Mouse (Mus musculus) MEL (cell line): Measurements from ENCODE around the gene Gfpt2. TPM values are rescaled to one million over a fixed set of nuclear protein-coding genes. Genes with fewer than 3 reads are reported as not detected.

Experiments used
- DNase-seq: peaks from one replicate; pipeline ENCODE4 v3.0.0; 2011; ENCODE audit warnings: low read depth, low spot score
- H3K27ac ChIP-seq: 2 replicates; pipeline ENCODE4 v1.5.1; 2012; ENCODE audit warnings: low read depth, mild to moderate bottlenecking, control low read depth, low read length, moderate library complexity; ENCODE audit not compliant: control insufficient read depth
- H3K27me3 ChIP-seq, 2 experiments: fragments of 150-350 bp in 1 of 2; sonication (generic) in 1 of 2; 2 replicates each; pipeline ENCODE4 v1.6.1; 2012; ENCODE audit warnings: low read length in 2 of 2, mild to moderate bottlenecking in 2 of 2, improper control_type of control experiment in 1 of 2, moderate library complexity in 1 of 2; ENCODE audit not compliant: insufficient read depth in 2 of 2, control insufficient read depth in 1 of 2
- H3K36me3 ChIP-seq, 2 experiments: 2 replicates each; pipeline ENCODE4 v1.6.1; 2012 to 2014; ENCODE audit warnings: low read length in 2 of 2, improper control_type of control experiment in 1 of 2, inconsistent platforms in 1 of 2, mild to moderate bottlenecking in 1 of 2; ENCODE audit not compliant: insufficient read depth in 2 of 2, control insufficient read depth in 1 of 2
- H3K4me1 ChIP-seq, 2 experiments: fragments of 150-350 bp in 1 of 2; sonication (generic) in 1 of 2; 2 replicates each; pipeline ENCODE4 v1.6.1; 2012; ENCODE audit warnings: low read length in 2 of 2, improper control_type of control experiment in 1 of 2, mild to moderate bottlenecking in 1 of 2; ENCODE audit not compliant: insufficient read depth in 2 of 2, control insufficient read depth in 1 of 2
- H3K4me3 ChIP-seq, 2 experiments: fragments of 150-350 bp in 1 of 2; sonication (generic) in 1 of 2; 2 replicates each; pipeline ENCODE4 v1.5.1; 2012; ENCODE audit warnings: low read depth in 2 of 2, low read length in 2 of 2, mild to moderate bottlenecking in 2 of 2, moderate library complexity in 2 of 2, control low read depth in 1 of 2, improper control_type of control experiment in 1 of 2; ENCODE audit not compliant: control insufficient read depth in 1 of 2, insufficient read depth in 1 of 2
- H3K79me2 ChIP-seq: 2 replicates; pipeline ENCODE4 v1.6.1; 2012; ENCODE audit warnings: mild to moderate bottlenecking, low read length, moderate library complexity; ENCODE audit not compliant: control insufficient read depth, poor library complexity, insufficient read depth
- H3K9ac ChIP-seq: 2 replicates; pipeline ENCODE4 v1.6.1; 2012; ENCODE audit warnings: low read depth, mild to moderate bottlenecking, control low read depth, low read length, moderate library complexity; ENCODE audit not compliant: control insufficient read depth, poor library complexity, severe bottlenecking
- H3K9me3 ChIP-seq: fragments of 150-350 bp; sonication (generic); replicated peaks from 2 replicates; pipeline ENCODE4 v1.6.1; 2012; ENCODE audit warnings: mild to moderate bottlenecking, low read length, improper control_type of control experiment, moderate library complexity; ENCODE audit not compliant: insufficient read depth
- CHD1 ChIP-seq: IDR thresholded peaks from 2 replicates; pipeline ENCODE4 v1.6.1; 2012; ENCODE audit warnings: low read depth, mild to moderate bottlenecking, inconsistent platforms, low read length, improper control_type of control experiment
- E2F4 ChIP-seq: IDR thresholded peaks from 2 replicates; pipeline ENCODE4 v1.6.1; 2011; ENCODE audit warnings: low read depth, low read length, improper control_type of control experiment, borderline replicate concordance
- ELF1 ChIP-seq: IDR thresholded peaks from 2 replicates; pipeline ENCODE4 v1.6.1; 2014; ENCODE audit warnings: low read depth, mild to moderate bottlenecking, inconsistent platforms, low read length, improper control_type of control experiment, moderate library complexity
- EP300 ChIP-seq, 2 experiments: IDR thresholded peaks; 2 replicates each; pipeline ENCODE4 v1.6.1; 2011; ENCODE audit warnings: improper control_type of control experiment in 2 of 2, low read length in 2 of 2, low read depth in 1 of 2, mild to moderate bottlenecking in 1 of 2
- GABPA ChIP-seq: IDR thresholded peaks from 2 replicates; pipeline ENCODE4 v1.6.1; 2012; ENCODE audit warnings: low read depth, mild to moderate bottlenecking, inconsistent platforms, low read length, improper control_type of control experiment, moderate library complexity
- HCFC1 ChIP-seq: IDR thresholded peaks from 2 replicates; pipeline ENCODE4 v1.6.1; 2012; ENCODE audit warnings: low read depth, mild to moderate bottlenecking, inconsistent platforms, low read length, improper control_type of control experiment, moderate library complexity
- JUND ChIP-seq: IDR thresholded peaks from 2 replicates; pipeline ENCODE4 v1.6.1; 2011; ENCODE audit warnings: low read depth, mild to moderate bottlenecking, improper control_type of control experiment, low read length
- KAT2A ChIP-seq: conservative IDR thresholded peaks from 2 replicates; pipeline ENCODE4 v1.6.1; 2012; ENCODE audit warnings: low read depth, low read length, improper control_type of control experiment, inconsistent platforms
- MAFK ChIP-seq: IDR thresholded peaks from 2 replicates; pipeline ENCODE4 v1.6.1; 2011; ENCODE audit warnings: low read depth, mild to moderate bottlenecking, low read length, improper control_type of control experiment, borderline replicate concordance
- MAZ ChIP-seq: IDR thresholded peaks from 2 replicates; pipeline ENCODE4 v1.6.1; 2012; ENCODE audit warnings: low read depth, mild to moderate bottlenecking, inconsistent platforms, low read length, improper control_type of control experiment
- MEF2A ChIP-seq: IDR thresholded peaks from 2 replicates; pipeline ENCODE4 v1.6.1; 2014; ENCODE audit warnings: low read depth, mild to moderate bottlenecking, inconsistent platforms, low read length, improper control_type of control experiment; ENCODE audit not compliant: poor library complexity, insufficient replicate concordance, severe bottlenecking; ENCODE audit errors: extremely low read depth
- MXI1 ChIP-seq: IDR thresholded peaks from 2 replicates; pipeline ENCODE4 v1.6.1; 2011; ENCODE audit warnings: mild to moderate bottlenecking, low read depth, low read length, improper control_type of control experiment
- MYB ChIP-seq: IDR thresholded peaks from 2 replicates; pipeline ENCODE4 v1.6.1; 2011; ENCODE audit warnings: mild to moderate bottlenecking, low read depth, low read length, improper control_type of control experiment
- NELFE ChIP-seq: IDR thresholded peaks from 2 replicates; pipeline ENCODE4 v1.6.1; 2011; ENCODE audit warnings: low read depth, low read length, improper control_type of control experiment
- NRF1 ChIP-seq: IDR thresholded peaks from 2 replicates; pipeline ENCODE4 v1.6.1; 2014; ENCODE audit warnings: low read depth, mild to moderate bottlenecking, inconsistent platforms, low read length, improper control_type of control experiment, moderate library complexity; ENCODE audit not compliant: poor library complexity, insufficient read depth, severe bottlenecking
- POLR2A ChIP-seq, 2 experiments: IDR thresholded peaks; 2 replicates each; pipeline ENCODE4 v1.6.1; 2011 to 2012; ENCODE audit warnings: low read length in 2 of 2, mild to moderate bottlenecking in 2 of 2, control low read depth in 1 of 2, improper control_type of control experiment in 1 of 2, low read depth in 1 of 2, moderate library complexity in 1 of 2; ENCODE audit not compliant: control insufficient read depth in 1 of 2, insufficient read depth in 1 of 2, poor library complexity in 1 of 2
- POLR2AphosphoS5 ChIP-seq: IDR thresholded peaks from 2 replicates; pipeline ENCODE4 v1.6.1; 2012; ENCODE audit warnings: low read depth, borderline replicate concordance, mild to moderate bottlenecking, inconsistent platforms, low read length, moderate library complexity, mixed read lengths
- RAD21 ChIP-seq: IDR thresholded peaks from 2 replicates; pipeline ENCODE4 v1.6.1; 2011; ENCODE audit warnings: mild to moderate bottlenecking, low read depth, low read length, improper control_type of control experiment
- RCOR1 ChIP-seq: IDR thresholded peaks from 2 replicates; pipeline ENCODE4 v1.6.1; 2012; ENCODE audit warnings: low read depth, mild to moderate bottlenecking, inconsistent platforms, low read length, improper control_type of control experiment
- SMC3 ChIP-seq: IDR thresholded peaks from 2 replicates; pipeline ENCODE4 v1.6.1; 2011; ENCODE audit warnings: low read depth, low read length, improper control_type of control experiment
- TAL1 ChIP-seq: IDR thresholded peaks from 2 replicates; pipeline ENCODE4 v1.6.1; 2012; ENCODE audit warnings: mild to moderate bottlenecking, inconsistent platforms, low read length, moderate library complexity, mixed read lengths
- TCF12 ChIP-seq: IDR thresholded peaks from 2 replicates; pipeline ENCODE4 v1.6.1; 2014; ENCODE audit warnings: low read depth, mild to moderate bottlenecking, inconsistent platforms, low read length, improper control_type of control experiment, moderate library complexity
- USF1 ChIP-seq: IDR thresholded peaks from 2 replicates; pipeline ENCODE4 v1.6.1; 2014; ENCODE audit warnings: low read depth, mild to moderate bottlenecking, inconsistent platforms, low read length, improper control_type of control experiment, moderate library complexity
- USF2 ChIP-seq, 2 experiments: IDR thresholded peaks; 2 replicates each; pipeline ENCODE4 v1.6.1; 2011 to 2012; ENCODE audit warnings: improper control_type of control experiment in 2 of 2, low read length in 2 of 2, borderline replicate concordance in 1 of 2, inconsistent platforms in 1 of 2, low read depth in 1 of 2, mild to moderate bottlenecking in 1 of 2; ENCODE audit not compliant: insufficient read depth in 1 of 2
- ZC3H11A ChIP-seq: IDR thresholded peaks from 2 replicates; pipeline ENCODE4 v1.6.1; 2012; ENCODE audit warnings: low read depth, mild to moderate bottlenecking, inconsistent platforms, low read length, improper control_type of control experiment
- ZNF384 ChIP-seq: IDR thresholded peaks from 2 replicates; pipeline ENCODE4 v1.6.1; 2012; ENCODE audit warnings: low read depth, mild to moderate bottlenecking, inconsistent platforms, low read length, improper control_type of control experiment
- polyA plus RNA-seq, 2 experiments: library from polyadenylated mRNA; stranded (reverse) in 1 of 2; unstranded in 1 of 2; fragments of >175 nt in 1 of 2; fragments of >200 nt in 1 of 2; gene quantifications; 2 replicates each; pipeline versions ENCODE4 v1.2.1 to v1.2.4; 2012; ENCODE audit warnings: low replicate concordance in 2 of 2, low read depth in 1 of 2; ENCODE audit not compliant: insufficient read length in 2 of 2, insufficient read depth in 1 of 2, missing spikeins in 1 of 2
- total RNA-seq: library from RNA; depleted of rRNA; stranded (reverse); fragments of 300-350 nt; gene quantifications from 2 replicates; pipeline ENCODE4 v1.2.3, GENCODE M21; 2012

Gfpt2 gene
- total and polyA plus RNA-seq, 3 experiments = 4.0 to 8.0 TPM; not detected in 1

DNA sequence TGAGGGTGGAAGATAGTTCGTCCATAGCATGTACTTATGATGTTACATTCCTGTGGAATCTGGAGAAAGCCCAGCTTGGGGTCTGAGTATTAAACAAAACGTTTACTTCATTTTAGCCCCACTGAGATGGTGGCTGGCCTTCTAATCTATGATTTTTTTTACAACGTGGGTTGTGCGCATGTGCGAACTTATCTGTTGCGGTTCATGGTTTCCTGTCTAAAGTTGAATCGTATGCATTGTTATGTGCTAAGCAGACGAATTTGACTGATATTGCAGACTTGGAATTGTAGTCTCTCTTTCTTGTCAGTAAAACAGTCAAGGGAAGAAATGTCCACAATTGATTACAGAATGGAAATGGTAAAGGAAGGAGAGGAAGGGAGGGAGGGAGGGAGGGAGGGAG lies 17.9 kb downstream of the Gfpt2 start (continued):
- TF ChIP-seq USF2 (IDR thresholded peaks at IDR 0.05; ENCODE audit: borderline replicate concordance in 1 of 2, insufficient read depth in 1 of 2, low read depth in 1 of 2, low read length in 2 of 2) = no peak
- TF ChIP-seq RCOR1 = peak; percentile 99
- no peak for TF ChIP-seq MEF2A
- TF ChIP-seq ZC3H11A = 0 out of 2 replicates have a peak, but pooled peaks have one; percentile 3
- TF ChIP-seq, all 39 proteins: peak for 24

- no peak overlapping the region for H3K27ac ChIP-seq
- no peak overlapping the region for H3K9ac ChIP-seq
- peaks cover 0 to 3% of the 10 kb centered on the region in 2 experiments; a peak in 1 of 4 replicates for H3K4me1 ChIP-seq
- peaks cover 0 to under 1% of the 10 kb centered on the region in 2 experiments; a peak in 2 of 4 replicates for H3K36me3 ChIP-seq
- H3K27me3 ChIP-seq = no peaks in the 10 kb centered on the region
- TF ChIP-seq SMC3 (no peak), TAL1 (no peak), NELFE (no peak), POLR2AphosphoS5 (no peak), NRF1 (no peak), KAT2A (no peak), MXI1 (no peak), MYB (no peak), MAFK (no peak), USF1 (no peak), GABPA (no peak), POLR2A (IDR thresholded peaks at IDR 0.05; ENCODE audit: control insufficient read depth in 1 of 2, insufficient read depth in 1 of 2, low read depth in 1 of 2, low read length in 2 of 2, poor library complexity in 1 of 2) (no peak)
- H3K4me3 ChIP-seq = no peak overlapping the region
- no peaks in the 10 kb centered on the region for H3K79me2 ChIP-seq
- no peak for DNase-seq
- H3K9me3 ChIP-seq = no peaks in the 10 kb centered on the region
Measured at GRCm38 (mm10) chr11:49818869-49819566, 25.0 kb downstream of the Gfpt2 start.

DNA sequence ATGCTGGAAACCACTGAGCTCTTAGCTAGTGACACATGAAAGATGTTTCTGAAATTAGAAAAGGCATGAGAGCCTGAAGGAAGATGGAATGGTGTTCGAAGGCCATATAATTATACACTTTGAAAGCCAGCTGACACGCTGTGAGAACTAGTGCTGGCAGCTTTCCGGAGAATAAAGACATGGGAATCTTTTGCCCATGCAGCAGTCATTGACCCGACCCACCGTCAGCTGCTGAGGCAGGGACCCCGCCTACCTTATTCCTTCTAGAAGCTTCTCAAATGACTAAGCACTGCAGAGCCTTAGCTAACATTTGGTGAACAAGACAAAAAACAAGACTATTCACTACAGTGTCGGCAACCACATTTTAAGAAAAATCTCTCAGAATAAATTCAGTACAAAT lies 25.7 kb downstream of the Gfpt2 start:
- H3K36me3 ChIP-seq = no peaks in the 10 kb centered on the region; a peak in 1 of 4 replicates
- H3K4me3 ChIP-seq = no peak overlapping the region
- no peaks in the 10 kb centered on the region for H3K27me3 ChIP-seq
- TF ChIP-seq MXI1 (no peak), EP300 (IDR thresholded peaks at IDR 0.05; ENCODE audit: low read depth in 1 of 2, low read length in 2 of 2) (no peak), ZNF384 (no peak), MYB (no peak), E2F4 (no peak), GABPA (no peak), POLR2AphosphoS5 (no peak), SMC3 (no peak), ELF1 (no peak), TCF12 (no peak), TAL1 (no peak), JUND (no peak), USF1 (no peak), ZC3H11A (no peak), HCFC1 (no peak), RAD21 (no peak), RCOR1 (no peak), MAZ (no peak), CHD1 (no peak), USF2 (IDR thresholded peaks at IDR 0.05; ENCODE audit: borderline replicate concordance in 1 of 2, insufficient read depth in 1 of 2, low read depth in 1 of 2, low read length in 2 of 2) (no peak)
- TF ChIP-seq, all 39 proteins: peak for 0
- peaks cover 0 to 3% of the 10 kb centered on the region in 2 experiments; a peak in 1 of 4 replicates for H3K4me1 ChIP-seq
- H3K9ac ChIP-seq = no peak overlapping the region
- H3K27ac ChIP-seq = no peak overlapping the region
- no peaks in the 10 kb centered on the region for H3K9me3 ChIP-seq
- DNase-seq = no peak
- no peaks in the 10 kb centered on the region for H3K79me2 ChIP-seq
